Mouse (Mus musculus): ENCODE data around the gene Zscan21. TPM values are rescaled to one million over a fixed set of nuclear protein-coding genes. Genes with fewer than 3 reads are reported as not detected.

Gene Zscan21
- polyA plus RNA-seq, 1 experiment from 2014 or later: 122 TPM

DNA sequence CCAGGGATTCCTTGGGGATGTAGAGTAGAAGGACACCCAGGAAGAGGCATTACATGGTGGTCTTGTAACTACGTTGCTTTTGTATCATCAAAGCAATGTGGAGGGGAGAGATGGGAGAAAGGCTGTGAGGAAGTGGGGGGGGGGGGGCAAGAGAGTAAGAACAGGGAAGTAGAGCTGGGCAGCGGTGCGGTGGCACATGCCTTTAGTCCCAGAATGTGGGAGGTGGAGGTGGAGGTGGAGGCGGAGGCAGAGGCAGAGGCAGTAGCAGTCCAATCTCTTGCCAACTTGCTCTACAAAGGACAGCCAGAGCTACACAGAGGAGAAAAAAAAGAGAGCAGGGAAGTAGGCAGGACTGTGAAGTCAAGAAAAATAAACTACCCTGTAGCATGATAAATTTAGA is 21.9 kb downstream of the Zscan21 start:
- H3K9ac ChIP-seq (ENCODE audit: low read length): no peak overlapping the region
- H3K36me3 ChIP-seq (ENCODE audit: control insufficient read depth, insufficient read depth, low read length): peaks cover 16% of the 10 kb centered on the region; the same call in 1 of the 2 replicates
- DNase-seq (ENCODE audit: low spot score, missing footprints) (no peak), ATAC-seq (ENCODE audit: low FRiP score) (no peak)
- 76% methylated on average over 4 of the region's 4 CpGs for WGBS
- H3K27me3 ChIP-seq (ENCODE audit: control insufficient read depth, insufficient read depth, low read length): no peaks in the 10 kb centered on the region
- H3K27ac ChIP-seq (ENCODE audit: low read depth, low read length): no peak overlapping the region
- no peak overlapping the region for H3K4me2 ChIP-seq
- H3K4me3 ChIP-seq (ENCODE audit: low read depth, low read length): no peak overlapping the region
- H3K4me1 ChIP-seq (ENCODE audit: control insufficient read depth, insufficient read depth, low read length): no peaks in the 10 kb centered on the region
- no peaks in the 10 kb centered on the region for H3K9me3 ChIP-seq (ENCODE audit: control insufficient read depth, low read length)

DNA sequence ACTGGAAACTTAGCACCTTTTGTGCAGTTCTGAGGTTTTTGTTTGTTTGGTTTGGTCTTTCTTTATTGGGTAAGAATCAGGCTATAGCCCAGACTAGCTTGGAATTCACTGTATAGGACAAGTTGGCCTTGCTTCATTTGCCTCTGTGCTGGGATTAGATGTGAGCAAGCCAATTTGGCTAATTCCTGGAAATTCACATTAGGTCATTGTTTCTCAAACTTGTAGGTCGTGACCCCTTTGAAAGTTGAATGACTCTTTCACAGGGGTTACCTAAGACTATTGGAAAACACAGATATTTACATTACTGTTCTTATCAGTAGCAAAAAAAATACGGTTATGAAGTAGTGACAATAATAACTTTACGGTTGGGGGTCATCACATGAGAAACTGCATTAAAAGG is 37.7 kb downstream of the Zscan21 start:
- ATAC-seq (ENCODE audit: low FRiP score) (no peak), DNase-seq (ENCODE audit: low spot score, missing footprints) (no peak)
- Histone ChIP-seq H3K9me3 (ENCODE audit: control insufficient read depth, low read length) (no peaks in the 10 kb centered on the region), H3K27me3 (ENCODE audit: control insufficient read depth, insufficient read depth, low read length) (no peaks in the 10 kb centered on the region), H3K4me3 (ENCODE audit: low read depth, low read length) (peak overlapping the region; percentile 83), H3K27ac (ENCODE audit: low read depth, low read length) (no peak overlapping the region), H3K9ac (ENCODE audit: low read length) (peak overlapping the region; percentile 98), H3K4me1 (ENCODE audit: control insufficient read depth, insufficient read depth, low read length) (peaks cover 2% of the 10 kb centered on the region; the same call in 1 of the 2 replicates), H3K4me2 (peak overlapping the region; percentile 74), H3K36me3 (ENCODE audit: control insufficient read depth, insufficient read depth, low read length) (peaks cover 16% of the 10 kb centered on the region)
- 85% methylated on average over 3 of the region's 3 CpGs for WGBS

DNA sequence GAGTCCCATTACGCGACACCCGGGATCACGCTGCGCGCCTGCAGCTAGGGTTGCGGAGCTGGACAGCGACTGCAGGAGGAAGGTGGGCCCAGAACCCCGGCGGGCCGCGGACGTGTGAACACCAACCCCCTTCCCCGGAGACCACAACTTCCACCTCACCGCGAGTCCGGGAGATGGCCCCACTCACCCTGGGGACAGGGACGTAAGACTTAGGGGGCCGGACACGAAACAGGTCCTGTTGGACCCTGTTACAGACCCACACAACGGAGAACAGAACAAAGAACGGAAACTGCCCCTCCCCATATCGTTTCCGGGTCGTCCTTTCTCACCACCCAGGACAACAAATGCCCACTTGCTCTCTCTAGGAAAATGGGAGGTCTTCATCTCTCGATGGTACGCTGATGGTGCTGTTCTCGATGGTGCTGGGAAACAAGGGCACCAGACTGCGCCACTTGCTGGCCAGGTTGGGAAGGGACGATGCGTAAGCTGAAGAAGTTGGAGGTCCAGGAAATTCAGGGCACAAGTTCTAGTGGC is 38.8 kb downstream of the Zscan21 start, which contains the start of gene Zfp113:
Gene Zfp113, minus strand, starts transcription at position 302 of the 534 bp plus-strand sequence.
- ATAC-seq (ENCODE audit: low FRiP score): peak; percentile 97
- WGBS: under 1% methylated on average over 31 of the region's 31 CpGs

DNA sequence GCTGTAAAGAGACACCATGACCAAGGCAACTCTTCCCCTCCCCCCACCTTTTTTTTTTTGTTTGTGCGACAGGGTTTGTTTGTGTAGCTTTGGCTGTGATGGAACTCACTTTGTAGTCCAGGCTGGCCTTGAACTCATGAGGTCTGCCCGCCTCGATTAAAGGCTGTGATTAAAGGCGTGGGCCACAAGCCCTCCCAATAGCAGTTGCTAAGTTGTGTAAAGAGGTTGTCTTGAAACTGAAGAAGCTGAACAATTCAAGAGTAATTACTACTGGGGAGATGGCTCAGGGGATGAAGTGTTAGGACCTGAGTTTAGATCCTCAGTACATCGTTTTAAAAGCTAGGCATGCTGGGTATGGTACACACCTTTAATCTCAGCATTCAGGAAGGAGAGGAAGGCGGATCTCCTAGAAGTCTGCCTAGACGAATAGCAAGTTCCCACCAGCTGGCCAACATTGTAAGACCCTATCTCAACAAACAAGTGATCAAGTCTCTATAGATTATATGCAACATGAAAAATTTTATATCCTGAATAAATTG is 43.6 kb downstream of the Zscan21 start:
- H3K27ac ChIP-seq (ENCODE audit: low read depth, low read length): no peak overlapping the region
- 68% methylated on average over 7 of the region's 7 CpGs for WGBS
- DNase-seq (ENCODE audit: low spot score, missing footprints) (peak; percentile 84), ATAC-seq (ENCODE audit: low FRiP score) (no peak; the same call in 1 of the 2 replicates)
- peaks cover 5% of the 10 kb centered on the region for H3K4me1 ChIP-seq (ENCODE audit: control insufficient read depth, insufficient read depth, low read length)
- no peaks in the 10 kb centered on the region for H3K27me3 ChIP-seq (ENCODE audit: control insufficient read depth, insufficient read depth, low read length)
- H3K9ac ChIP-seq (ENCODE audit: low read length): peak overlapping the region; percentile 86
- H3K4me2 ChIP-seq: peak overlapping the region; percentile 81; the same call in 1 of the 2 replicates
- no peaks in the 10 kb centered on the region for H3K9me3 ChIP-seq (ENCODE audit: control insufficient read depth, low read length)
- H3K4me3 ChIP-seq (ENCODE audit: low read depth, low read length): peak overlapping the region; percentile 81
- peaks cover 12% of the 10 kb centered on the region for H3K36me3 ChIP-seq (ENCODE audit: control insufficient read depth, insufficient read depth, low read length)

More for the DNA sequence above, 38.8 kb downstream of the Zscan21 start, which contains the start of gene Zfp113:
- no peaks in the 10 kb centered on the region for H3K27me3 ChIP-seq (ENCODE audit: control insufficient read depth, insufficient read depth, low read length)
- H3K27ac ChIP-seq (ENCODE audit: low read depth, low read length): peak within 1 kb of the TSS; percentile 95
- peak within 1 kb of the TSS; percentile 74 for H3K4me2 ChIP-seq
- H3K4me3 ChIP-seq (ENCODE audit: low read depth, low read length): peak within 1 kb of the TSS; percentile 83
- H3K36me3 ChIP-seq (ENCODE audit: control insufficient read depth, insufficient read depth, low read length): peaks cover 13% of the 10 kb centered on the region
- H3K4me1 ChIP-seq (ENCODE audit: control insufficient read depth, insufficient read depth, low read length): peaks cover 2% of the 10 kb centered on the region; the same call in 1 of the 2 replicates
- peak; percentile 98 for DNase-seq (ENCODE audit: low spot score, missing footprints)
- H3K9me3 ChIP-seq (ENCODE audit: control insufficient read depth, low read length): no peaks in the 10 kb centered on the region
- H3K9ac ChIP-seq (ENCODE audit: low read length): peak within 1 kb of the TSS; percentile 98

DNA sequence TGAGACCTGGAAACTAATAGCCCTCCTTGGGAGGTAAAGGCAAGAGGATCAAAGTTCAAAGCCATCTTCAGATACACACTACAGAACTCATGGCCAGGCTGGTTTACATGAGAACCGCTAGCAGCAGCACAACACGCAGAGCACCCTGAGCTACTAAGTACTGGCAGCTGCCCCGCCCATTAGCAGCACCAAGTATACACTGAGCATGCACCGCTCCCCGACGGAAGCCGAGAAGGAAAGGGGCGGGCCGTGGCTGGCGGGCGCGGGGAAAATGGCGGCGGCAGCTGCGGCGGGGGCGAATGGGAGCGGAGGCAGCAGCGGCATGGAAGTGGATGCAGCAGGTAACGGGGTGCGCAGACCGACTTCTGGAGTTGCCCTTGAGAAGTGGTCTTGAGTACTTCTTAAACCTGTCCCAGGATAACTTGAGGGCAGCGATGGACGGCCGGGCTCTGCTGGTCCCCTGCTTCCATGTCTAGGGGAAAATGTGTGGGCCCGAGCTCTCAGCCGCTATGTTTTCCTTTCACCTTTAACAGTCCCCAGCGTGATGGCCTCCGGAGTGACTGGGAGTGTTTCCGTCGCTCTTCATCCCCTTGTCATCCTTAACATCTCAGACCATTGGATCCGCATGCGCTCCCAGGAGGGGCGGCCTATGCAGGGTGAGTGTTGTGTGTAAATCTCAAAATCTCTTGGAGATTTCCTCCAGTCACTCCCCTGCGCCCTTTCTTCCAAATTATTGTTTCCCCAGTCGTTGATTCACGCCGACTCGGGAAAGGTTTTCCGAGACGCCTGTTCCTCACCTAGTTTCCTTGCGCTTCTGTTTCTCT is 44.4 kb downstream of the Zscan21 start, which contains the start of gene Cops6:
Gene Cops6, plus strand, starts transcription at position 230 of the 824 bp plus-strand sequence.
- WGBS: under 1% methylated on average over 42 of the region's 42 CpGs
- H3K4me1 ChIP-seq (ENCODE audit: control insufficient read depth, insufficient read depth, low read length): peaks cover 5% of the 10 kb centered on the region
- H3K27ac ChIP-seq (ENCODE audit: low read depth, low read length): peak within 1 kb of the TSS; percentile 30
- ATAC-seq (ENCODE audit: low FRiP score) (peak; percentile 96), DNase-seq (ENCODE audit: low spot score, missing footprints) (peak; percentile 99)
- peak within 1 kb of the TSS; percentile 81 for H3K4me2 ChIP-seq
- H3K27me3 ChIP-seq (ENCODE audit: control insufficient read depth, insufficient read depth, low read length): no peaks in the 10 kb centered on the region
- peak within 1 kb of the TSS; percentile 81 for H3K4me3 ChIP-seq (ENCODE audit: low read depth, low read length)
- peaks cover 18% of the 10 kb centered on the region for H3K36me3 ChIP-seq (ENCODE audit: control insufficient read depth, insufficient read depth, low read length)
- peak within 1 kb of the TSS; percentile 86 for H3K9ac ChIP-seq (ENCODE audit: low read length)
- H3K9me3 ChIP-seq (ENCODE audit: control insufficient read depth, low read length): no peaks in the 10 kb centered on the region

DNA sequence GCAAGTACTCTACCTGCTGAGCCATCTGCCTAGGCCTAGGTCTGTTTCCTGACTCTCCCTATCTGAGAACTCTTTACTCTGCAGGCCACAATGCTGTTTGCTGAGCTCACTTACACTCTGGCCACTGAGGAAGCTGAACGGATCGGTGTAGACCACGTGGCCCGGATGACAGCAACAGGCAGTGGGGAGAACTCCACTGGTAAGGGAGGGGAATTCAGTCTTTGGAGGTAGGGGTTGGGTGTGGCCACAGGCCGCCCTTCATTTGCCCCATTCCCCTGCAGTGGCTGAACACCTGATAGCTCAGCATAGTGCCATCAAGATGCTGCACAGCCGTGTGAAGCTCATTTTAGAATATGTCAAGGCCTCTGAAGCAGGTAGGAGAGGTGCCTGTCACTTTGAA is 46.3 kb downstream of the Zscan21 start:
- no peak for DNase-seq (ENCODE audit: low spot score, missing footprints)
- Histone ChIP-seq H3K36me3 (ENCODE audit: control insufficient read depth, insufficient read depth, low read length) (peaks cover 33% of the 10 kb centered on the region), H3K9me3 (ENCODE audit: control insufficient read depth, low read length) (no peaks in the 10 kb centered on the region), H3K9ac (ENCODE audit: low read length) (no peak overlapping the region), H3K4me2 (no peak overlapping the region), H3K4me1 (ENCODE audit: control insufficient read depth, insufficient read depth, low read length) (peaks cover 5% of the 10 kb centered on the region), H3K27ac (ENCODE audit: low read depth, low read length) (no peak overlapping the region), H3K4me3 (ENCODE audit: low read depth, low read length) (no peak overlapping the region), H3K27me3 (ENCODE audit: control insufficient read depth, insufficient read depth, low read length) (no peaks in the 10 kb centered on the region)
- 76% methylated on average over 6 of the region's 6 CpGs for WGBS
- no peak for ATAC-seq (ENCODE audit: low FRiP score)

DNA sequence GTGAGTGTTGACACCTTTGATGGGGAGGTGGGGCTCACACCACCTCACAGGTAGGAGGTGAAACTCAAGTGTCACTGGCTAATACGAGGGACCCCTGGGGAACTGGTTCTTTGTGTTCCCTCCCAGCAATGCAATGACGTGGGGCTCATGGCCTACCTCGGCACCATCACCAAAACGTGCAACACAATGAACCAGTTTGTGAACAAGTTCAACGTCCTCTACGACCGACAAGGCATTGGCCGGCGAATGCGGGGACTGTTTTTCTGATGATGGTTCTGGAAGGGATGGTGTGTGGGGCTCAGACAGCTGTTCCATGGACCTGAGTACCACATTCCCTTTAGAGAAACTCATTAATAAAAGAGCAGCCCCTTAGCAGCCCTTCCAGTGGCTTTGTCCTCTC is 46.9 kb downstream of the Zscan21 start:
- H3K4me1 ChIP-seq (ENCODE audit: control insufficient read depth, insufficient read depth, low read length): peaks cover 5% of the 10 kb centered on the region
- no peaks in the 10 kb centered on the region for H3K9me3 ChIP-seq (ENCODE audit: control insufficient read depth, low read length)
- H3K4me3 ChIP-seq (ENCODE audit: low read depth, low read length): no peak overlapping the region
- no peak overlapping the region for H3K27ac ChIP-seq (ENCODE audit: low read depth, low read length)
- H3K9ac ChIP-seq (ENCODE audit: low read length): no peak overlapping the region
- H3K4me2 ChIP-seq: no peak overlapping the region
- 77% methylated on average over 10 of the region's 10 CpGs for WGBS
- no peak for ATAC-seq (ENCODE audit: low FRiP score)
- H3K27me3 ChIP-seq (ENCODE audit: control insufficient read depth, insufficient read depth, low read length): no peaks in the 10 kb centered on the region
- peak; percentile 89 for DNase-seq (ENCODE audit: low spot score, missing footprints)
- H3K36me3 ChIP-seq (ENCODE audit: control insufficient read depth, insufficient read depth, low read length): peaks cover 37% of the 10 kb centered on the region

DNA sequence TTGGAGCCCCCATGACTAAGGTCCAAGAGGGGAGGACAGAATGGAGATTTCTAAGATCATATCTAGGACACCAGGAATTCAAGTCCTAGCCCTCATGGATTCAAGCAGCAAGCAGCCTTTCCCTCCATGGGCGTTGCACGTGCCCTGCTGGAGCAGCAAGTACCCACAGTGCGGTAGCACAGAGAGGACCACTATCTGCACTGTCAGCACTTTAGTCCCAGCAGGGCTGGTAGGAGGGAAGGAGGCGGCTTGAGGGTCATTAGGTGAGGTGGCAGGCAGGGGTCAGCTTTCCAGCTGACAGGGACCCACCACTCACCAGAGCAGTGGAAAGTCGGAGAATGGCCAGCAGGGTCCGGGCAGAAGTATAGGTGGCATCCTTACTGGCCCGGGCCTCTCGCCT is 48.9 kb downstream of the Zscan21 start:
- ATAC-seq (ENCODE audit: low FRiP score): no peak
- no peak overlapping the region for H3K4me2 ChIP-seq
- peaks cover 41% of the 10 kb centered on the region for H3K36me3 ChIP-seq (ENCODE audit: control insufficient read depth, insufficient read depth, low read length)
- peaks cover 11% of the 10 kb centered on the region for H3K4me1 ChIP-seq (ENCODE audit: control insufficient read depth, insufficient read depth, low read length)
- no peak overlapping the region for H3K27ac ChIP-seq (ENCODE audit: low read depth, low read length)
- no peaks in the 10 kb centered on the region for H3K27me3 ChIP-seq (ENCODE audit: control insufficient read depth, insufficient read depth, low read length)
- H3K4me3 ChIP-seq (ENCODE audit: low read depth, low read length): no peak overlapping the region
- DNase-seq (ENCODE audit: low spot score, missing footprints): no peak
- 85% methylated on average over 8 of the region's 8 CpGs for WGBS
- no peaks in the 10 kb centered on the region for H3K9me3 ChIP-seq (ENCODE audit: control insufficient read depth, low read length)
- H3K9ac ChIP-seq (ENCODE audit: low read length): no peak overlapping the region
